Mouse (Mus musculus) forebrain, embryonic 16.5 days (tissue): ENCODE measurements around the gene Tmem236. TPM values are rescaled to one million over a fixed set of nuclear protein-coding genes. Genes with fewer than 3 reads are reported as not detected.

Source experiments
- ATAC-seq: fragments of 200-750 bp; cut with Nextera tagmentation; 2 replicates; pipeline ENCODE4 v1.8.0; 2017; ENCODE audit warnings: mild to moderate bottlenecking, moderate library complexity
- H3K27ac ChIP-seq: fragments of 300-500 bp; sonication (generic); 2 replicates; pipeline ENCODE4 v1.5.1; 2014; ENCODE audit warnings: low read length, control low read depth
- H3K27me3 ChIP-seq: fragments of 300-500 bp; sonication (generic); replicated peaks from 2 replicates; pipeline ENCODE4 v1.6.1; 2014; ENCODE audit warnings: low read length; ENCODE audit not compliant: control insufficient read depth, insufficient read depth
- H3K36me3 ChIP-seq: fragments of 300-500 bp; sonication (generic); 2 replicates; pipeline ENCODE4 v1.6.1; 2014; ENCODE audit not compliant: control insufficient read depth, insufficient read depth
- H3K4me1 ChIP-seq: fragments of 300-500 bp; sonication (generic); replicated peaks from 2 replicates; pipeline ENCODE4 v1.6.1; 2014; ENCODE audit warnings: low read length; ENCODE audit not compliant: control insufficient read depth, insufficient read depth
- H3K4me2 ChIP-seq: fragments of 300-500 bp; sonication (generic); 2 replicates; pipeline ENCODE4 v1.6.1; 2014; ENCODE audit warnings: mild to moderate bottlenecking, low read length, control low read depth
- H3K4me3 ChIP-seq: fragments of 300-500 bp; sonication (generic); replicated peaks from 2 replicates; pipeline ENCODE4 v1.5.1; 2014; ENCODE audit warnings: mild to moderate bottlenecking, low read length, control low read depth
- H3K9ac ChIP-seq: fragments of 300-500 bp; sonication (generic); replicated peaks from 2 replicates; pipeline ENCODE4 v1.6.1; 2014; ENCODE audit warnings: low read depth, low read length, control low read depth
- H3K9me3 ChIP-seq: fragments of 300-500 bp; sonication (generic); 2 replicates; pipeline ENCODE4 v1.6.1; 2016; ENCODE audit warnings: low read length; ENCODE audit not compliant: control insufficient read depth
- WGBS: fragments of 180-500 bp; shearing (Covaris S2); extraction: QIAGEN DNeasy Blood & Tissue Kit; methylation state at CpG from one replicate; pipeline ENCODE4 v1.1.7; 2014; 5-methylcytosine and 5-hydroxymethylcytosine counted together
- microRNA counts: library from miRNA; unstranded; fragments of <30 nt; microRNA quantifications from one replicate; lab custom pipeline; 2016
- microRNA-seq: library from miRNA; unstranded; fragments of <30 nt; microRNA quantifications from one replicate; pipeline ENCODE4, GENCODE M21; 2017
- polyA plus RNA-seq: library from polyadenylated mRNA; unstranded; fragments of >200 nt; fragmentation: Nextera tagmentation; extraction: Ambion mirVana; gene quantifications from 2 replicates; pipeline ENCODE4 v1.2.1, GENCODE M21; 2015

Gene Tmem236
- polyA plus RNA-seq, 1 experiment from 2014 or later: 0.09 TPM

DNA sequence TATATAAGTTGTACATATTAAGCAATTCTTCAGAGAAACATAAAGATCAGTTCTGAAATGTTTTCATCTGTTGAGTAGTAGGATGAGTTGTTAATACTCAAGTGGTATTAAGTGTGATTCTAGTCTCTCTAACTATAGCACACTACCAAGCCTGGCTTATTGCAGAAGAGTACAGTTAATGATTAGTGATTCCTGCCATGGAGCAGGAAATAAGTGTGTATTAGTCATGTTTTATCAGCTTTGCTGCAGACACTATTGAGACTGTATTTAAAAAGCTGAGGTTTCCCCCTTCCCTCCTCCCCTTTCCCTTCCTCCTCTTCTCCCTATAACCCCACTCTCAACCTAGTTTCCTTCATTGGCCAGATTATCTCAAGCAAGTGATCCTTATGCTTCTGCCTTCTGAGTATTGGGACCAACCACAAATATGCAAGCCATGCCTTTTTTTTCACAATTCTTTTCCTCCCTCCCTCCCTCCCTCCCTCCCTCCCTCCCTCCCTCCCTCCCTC, 84.1 kb downstream of the Tmem236 start:
- Histone ChIP-seq H3K4me3 (no peak overlapping the region), H3K4me1 (no peaks in the 10 kb centered on the region), H3K9me3 (no peaks in the 10 kb centered on the region), H3K27me3 (no peaks in the 10 kb centered on the region), H3K36me3 (no peaks in the 10 kb centered on the region), H3K27ac (no peak overlapping the region), H3K9ac (no peak overlapping the region), H3K4me2 (no peak overlapping the region)
- ATAC-seq: no peak

- no peak for ATAC-seq
- H3K9ac ChIP-seq: no peak overlapping the region
- H3K4me3 ChIP-seq: no peak overlapping the region
- no peak overlapping the region for H3K27ac ChIP-seq
- H3K4me2 ChIP-seq: no peak overlapping the region
- no peaks in the 10 kb centered on the region for H3K36me3 ChIP-seq
- 80% methylated on average over 1 of the region's 1 CpGs for WGBS
- H3K27me3 ChIP-seq: no peaks in the 10 kb centered on the region
- H3K9me3 ChIP-seq: no peaks in the 10 kb centered on the region
- H3K4me1 ChIP-seq: no peaks in the 10 kb centered on the region
These were observed 87.8 kb downstream of the Tmem236 start for GRCm38 (mm10) chr2:14262090-14262489.

DNA sequence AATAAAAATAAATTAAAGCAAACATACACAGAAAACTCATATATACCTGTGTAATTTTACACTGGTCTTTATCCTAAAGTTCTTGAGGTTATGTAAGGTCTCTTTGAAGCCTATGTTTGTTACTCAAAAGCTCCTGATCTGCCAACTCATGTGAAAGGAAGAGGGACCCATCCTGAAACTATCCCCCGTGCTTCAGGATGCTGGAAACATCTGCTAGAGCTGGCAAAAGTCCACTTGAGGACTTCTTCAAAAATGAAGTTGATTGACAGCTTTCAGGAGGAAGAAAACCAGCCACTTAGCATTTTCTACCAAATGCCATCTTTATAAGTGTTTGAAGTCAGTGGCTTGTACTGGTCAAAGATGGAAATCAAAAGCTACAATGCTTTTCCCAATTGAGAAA, 94.8 kb downstream of the Tmem236 start:
- Histone ChIP-seq H3K4me2 (no peak overlapping the region), H3K27me3 (no peaks in the 10 kb centered on the region), H3K9ac (no peak overlapping the region), H3K4me1 (no peaks in the 10 kb centered on the region), H3K9me3 (no peaks in the 10 kb centered on the region), H3K36me3 (no peaks in the 10 kb centered on the region), H3K4me3 (no peak overlapping the region), H3K27ac (no peak overlapping the region)
- no peak for ATAC-seq
- 51% methylated on average over 1 of the region's 1 CpGs for WGBS

MicroRNAs within 50 kb of the gene (microRNA counts, 519-probe panel; counts per million panel counts)
- microRNA mmu-miR-511 (lab: Ali Mortazavi, UCI): 1,447 counts per million, percentile 12 among the panel's probes with 10 or more counts

Small RNA genes lying within 50 kb of the gene (microRNA-seq; reads per million reads assigned to microRNA genes)
- 2.1 reads per million, percentile 3 among the genes with 10 or more reads in this experiment for gene Mir511

Other genes starting within 250 kb of the Tmem236 start
- 57.2 and 58.4 TPM in 2 replicates for gene Hacd1, start 118.4 kb upstream of the Tmem236 start, polyA plus RNA-seq
- gene Stam, start 100.4 kb upstream of the Tmem236 start, polyA plus RNA-seq: 141 TPM in 2 replicates
- gene Mrc1, start 54.9 kb downstream of the Tmem236 start, polyA plus RNA-seq: 4.1 and 6.8 TPM in 2 replicates
- gene Slc39a12, start 213.8 kb downstream of the Tmem236 start, polyA plus RNA-seq: 0.85 and 1.3 TPM in 2 replicates